Mouse (Mus musculus): ENCODE results near the gene Prpsap1.
"Not testable (repeated sequence)": the region's sequence is repeated elsewhere in the genome, so short reads cannot be mapped to it uniquely, and the experiment has no call there.

The Prpsap1 gene

GRCm38 (mm10) chr11:116481776-116482175 is 12.2 kb downstream of the Prpsap1 start:
- DNase-seq = no peak

- no peak for DNase-seq
These were observed 13.0 kb downstream of the Prpsap1 start for GRCm38 (mm10) chr11:116480975-116481374.

GRCm38 (mm10) chr11:116479832-116480231 is 14.2 kb downstream of the Prpsap1 start:
- no peak for DNase-seq

- no peak for DNase-seq
These were observed 15.0 kb downstream of the Prpsap1 start for GRCm38 (mm10) chr11:116478978-116479377.

- DNase-seq = no peak
These were observed 16.7 kb downstream of the Prpsap1 start for GRCm38 (mm10) chr11:116477160-116477759.

GRCm38 (mm10) chr11:116476696-116477095 is 17.3 kb downstream of the Prpsap1 start:
- DNase-seq = no peak

GRCm38 (mm10) chr11:116476041-116476440 is 18.0 kb downstream of the Prpsap1 start:
- no peak for DNase-seq

GRCm38 (mm10) chr11:116472275-116472674 is 21.7 kb downstream of the Prpsap1 start:
- DNase-seq = no peak

GRCm38 (mm10) chr11:116470896-116471295 is 23.1 kb downstream of the Prpsap1 start:
- no peak for DNase-seq

- no peak for DNase-seq
These were observed 23.8 kb downstream of the Prpsap1 start for GRCm38 (mm10) chr11:116470249-116470648.

- DNase-seq = not testable (repeated sequence)
These were observed 25.7 kb downstream of the Prpsap1 start for GRCm38 (mm10) chr11:116468338-116468737.

GRCm38 (mm10) chr11:116466141-116466540 is 27.9 kb downstream of the Prpsap1 start, which contains the start of gene Qrich2:
Qrich2 (minus strand) TSS chr11:116466241.
- no peak for DNase-seq

GRCm38 (mm10) chr11:116463833-116464232 is 30.2 kb downstream of the Prpsap1 start:
- peak; percentile 82 for DNase-seq

GRCm38 (mm10) chr11:116463338-116463737 is 30.7 kb downstream of the Prpsap1 start:
- no peak for DNase-seq

GRCm38 (mm10) chr11:116459786-116460185 is 34.2 kb downstream of the Prpsap1 start:
- DNase-seq = no peak

- DNase-seq = no peak
These were observed 37.8 kb downstream of the Prpsap1 start for GRCm38 (mm10) chr11:116456234-116456633.

- no peak for DNase-seq
These were observed 40.1 kb downstream of the Prpsap1 start for GRCm38 (mm10) chr11:116453889-116454288.

- no peak for DNase-seq
These were observed 44.7 kb downstream of the Prpsap1 start for GRCm38 (mm10) chr11:116449341-116449740.

- DNase-seq = no peak
These were observed 46.2 kb downstream of the Prpsap1 start for GRCm38 (mm10) chr11:116447822-116448221.

GRCm38 (mm10) chr11:116446308-116446887 is 47.6 kb downstream of the Prpsap1 start:
- DNase-seq = no peak

- peak; percentile 97 for DNase-seq
These were observed 48.2 kb downstream of the Prpsap1 start for GRCm38 (mm10) chr11:116445596-116446307.

- no peak for DNase-seq
These were observed 50.1 kb downstream of the Prpsap1 start for GRCm38 (mm10) chr11:116443935-116444334.

- DNase-seq = no peak
These were observed 50.7 kb downstream of the Prpsap1 start for GRCm38 (mm10) chr11:116443311-116443710.

- DNase-seq = no peak
These were observed 51.2 kb downstream of the Prpsap1 start for GRCm38 (mm10) chr11:116442867-116443177.

Measured in right cerebral cortex, postnatal 4 days (tissue).